Mouse (Mus musculus) ES-Bruce4 (cell line): ENCODE data around the gene Dirc2. TPM values are rescaled to one million over a fixed set of nuclear protein-coding genes. Genes with fewer than 3 reads are reported as not detected.

Experiments
- H3K27ac ChIP-seq: 2 replicates; pipeline ENCODE4 v1.5.1; 2012; ENCODE audit warnings: low read length, inconsistent platforms; ENCODE audit not compliant: insufficient read depth
- H3K27me3 ChIP-seq: 2 replicates; pipeline ENCODE4 v1.6.1; 2012; ENCODE audit warnings: mild to moderate bottlenecking, low read length, inconsistent platforms; ENCODE audit not compliant: control insufficient read depth, poor library complexity, insufficient read depth, severe bottlenecking
- H3K36me3 ChIP-seq: 2 replicates; pipeline ENCODE4 v1.6.1; 2012; ENCODE audit warnings: inconsistent platforms, mild to moderate bottlenecking, low read length, moderate library complexity; ENCODE audit not compliant: control insufficient read depth, poor library complexity, insufficient read depth, severe bottlenecking
- H3K4me1 ChIP-seq: one replicate; pipeline ENCODE4 v1.8.1; 2011; ENCODE audit warnings: low read length; ENCODE audit not compliant: control insufficient read depth, insufficient read depth
- H3K4me3 ChIP-seq: 2 replicates; pipeline ENCODE4 v1.5.1; 2011; ENCODE audit warnings: low read depth, mild to moderate bottlenecking, low read length
- H3K9ac ChIP-seq: 2 replicates; pipeline ENCODE4 v1.6.1; 2012; ENCODE audit warnings: low read depth, mild to moderate bottlenecking, inconsistent platforms; ENCODE audit not compliant: poor library complexity, severe bottlenecking
- H3K9me3 ChIP-seq: replicated peaks from 2 replicates; pipeline ENCODE4 v1.6.1; 2012; ENCODE audit warnings: mild to moderate bottlenecking, low read length, inconsistent platforms; ENCODE audit not compliant: control insufficient read depth, poor library complexity, insufficient read depth, severe bottlenecking
- CTCF ChIP-seq: IDR thresholded peaks from one replicate; pipeline ENCODE4 v1.8.1; 2011; ENCODE audit warnings: low read depth, low read length
- EP300 ChIP-seq: IDR thresholded peaks from 2 replicates; pipeline ENCODE4 v1.6.1; 2011; ENCODE audit warnings: low read depth, low read length; ENCODE audit not compliant: insufficient read depth
- POLR2A ChIP-seq: IDR thresholded peaks from one replicate; pipeline ENCODE4 v1.8.1; 2011; ENCODE audit warnings: low read length; ENCODE audit not compliant: insufficient read depth
- polyA plus RNA-seq: library from polyadenylated mRNA; stranded (reverse); fragments of >200 nt; gene quantifications from 2 replicates; pipeline ENCODE4 v1.2.4, GENCODE M21; 2011; ENCODE audit warnings: low read depth; ENCODE audit not compliant: missing spikeins, insufficient read depth, insufficient read length

The Dirc2 gene
- polyA plus RNA-seq, 1 experiment: 18.5 TPM

- TF ChIP-seq POLR2A: no peak
- TF ChIP-seq CTCF: no peak
- TF ChIP-seq EP300: peak; percentile 67; the same call in 1 of the 2 replicates
- Histone ChIP-seq H3K9me3 (no peaks in the 10 kb centered on the region), H3K36me3 (peaks cover 16% of the 10 kb centered on the region), H3K27me3 (no peaks in the 10 kb centered on the region), H3K4me1 (peaks cover under 1% of the 10 kb centered on the region), H3K9ac (peak overlapping the region; percentile 66), H3K4me3 (peak overlapping the region; percentile 79), H3K27ac (0 out of 2 replicates have a peak overlapping the region, but pooled peaks have one; percentile 29)
These were observed 2.0 kb upstream of the Dirc2 start for GRCm38 (mm10) chr16:35771141-35771540.

- peak; percentile 72 for TF ChIP-seq POLR2A
- no peak for TF ChIP-seq CTCF
- TF ChIP-seq EP300: 0 out of 2 replicates have a peak, but pooled peaks have one; percentile 44
- H3K36me3 ChIP-seq: peaks cover 16% of the 10 kb centered on the region
- H3K27me3 ChIP-seq: no peaks in the 10 kb centered on the region
- no peaks in the 10 kb centered on the region for H3K4me1 ChIP-seq
- peak within 1 kb of the TSS; percentile 82 for H3K4me3 ChIP-seq
- peak within 1 kb of the TSS; percentile 30 for H3K27ac ChIP-seq
- H3K9me3 ChIP-seq: no peaks in the 10 kb centered on the region
- H3K9ac ChIP-seq: peak within 1 kb of the TSS; percentile 90
These were observed 912 bp upstream of the Dirc2 start, which contains the start of gene Hspbap1 for GRCm38 (mm10) chr16:35769878-35770657. TSS of gene Hspbap1 (plus strand) at chr16:35770375.

- Histone ChIP-seq H3K27ac (no peak overlapping the region), H3K27me3 (no peaks in the 10 kb centered on the region), H3K9me3 (no peaks in the 10 kb centered on the region), H3K4me1 (no peaks in the 10 kb centered on the region), H3K36me3 (peaks cover 13% of the 10 kb centered on the region), H3K9ac (peak overlapping the region; percentile 90), H3K4me3 (peak overlapping the region; percentile 82)
- TF ChIP-seq POLR2A (no peak), EP300 (no peak), CTCF (no peak)
These were observed 729 bp downstream of the Dirc2 start for GRCm38 (mm10) chr16:35768469-35768784.

- no peaks in the 10 kb centered on the region for H3K4me1 ChIP-seq
- no peak for TF ChIP-seq EP300
- TF ChIP-seq POLR2A: no peak
- TF ChIP-seq CTCF: no peak
- H3K36me3 ChIP-seq: no peaks in the 10 kb centered on the region
- no peaks in the 10 kb centered on the region for H3K27me3 ChIP-seq
- H3K27ac ChIP-seq: no peak overlapping the region
- no peak overlapping the region for H3K9ac ChIP-seq
- H3K4me3 ChIP-seq: no peak overlapping the region
- no peaks in the 10 kb centered on the region for H3K9me3 ChIP-seq
These were observed 2.8 kb downstream of the Dirc2 start for GRCm38 (mm10) chr16:35766366-35766765.

- no peak for TF ChIP-seq POLR2A
- no peak for TF ChIP-seq EP300
- TF ChIP-seq CTCF: no peak
- Histone ChIP-seq H3K9me3 (no peaks in the 10 kb centered on the region), H3K4me3 (no peak overlapping the region), H3K27me3 (no peaks in the 10 kb centered on the region), H3K4me1 (no peaks in the 10 kb centered on the region), H3K27ac (no peak overlapping the region), H3K9ac (no peak overlapping the region), H3K36me3 (no peaks in the 10 kb centered on the region)
These were observed 3.7 kb downstream of the Dirc2 start for GRCm38 (mm10) chr16:35765449-35765848.

- H3K4me3 ChIP-seq: no peak overlapping the region
- H3K27me3 ChIP-seq: no peaks in the 10 kb centered on the region
- no peaks in the 10 kb centered on the region for H3K4me1 ChIP-seq
- H3K9me3 ChIP-seq: no peaks in the 10 kb centered on the region
- TF ChIP-seq CTCF: no peak
- no peak for TF ChIP-seq EP300
- TF ChIP-seq POLR2A: no peak
- H3K9ac ChIP-seq: no peak overlapping the region
- H3K36me3 ChIP-seq: no peaks in the 10 kb centered on the region
- H3K27ac ChIP-seq: no peak overlapping the region
These were observed 4.2 kb downstream of the Dirc2 start for GRCm38 (mm10) chr16:35764941-35765340.
